Mouse (Mus musculus) midbrain, embryonic 15.5 days (tissue): ENCODE data around the gene Osgin1. TPM values are rescaled to one million over a fixed set of nuclear protein-coding genes. Genes with fewer than 3 reads are reported as not detected.

Experiments
- ATAC-seq: fragments of 200-750 bp; cut with Nextera tagmentation; replicated peaks from 2 replicates; pipeline ENCODE4 v1.8.0; 2017; ENCODE audit warnings: moderate TSS enrichment
- H3K27ac ChIP-seq: fragments of 300-500 bp; sonication (generic); 2 replicates; pipeline ENCODE4 v1.5.1; 2015; ENCODE audit warnings: mild to moderate bottlenecking, inconsistent platforms
- H3K27me3 ChIP-seq: fragments of 300-500 bp; sonication (generic); replicated peaks from 2 replicates; pipeline ENCODE4 v1.6.1; 2015; ENCODE audit warnings: inconsistent platforms
- H3K36me3 ChIP-seq: fragments of 300-500 bp; sonication (generic); replicated peaks from 2 replicates; pipeline ENCODE4 v1.6.1; 2015; ENCODE audit warnings: inconsistent platforms
- H3K4me1 ChIP-seq: fragments of 300-500 bp; sonication (generic); 2 replicates; pipeline ENCODE4 v1.6.1; 2015; ENCODE audit warnings: inconsistent platforms
- H3K4me2 ChIP-seq: fragments of 300-500 bp; sonication (generic); 2 replicates; pipeline ENCODE4 v1.6.1; 2015; ENCODE audit warnings: inconsistent platforms, mild to moderate bottlenecking, moderate library complexity
- H3K4me3 ChIP-seq: fragments of 300-500 bp; sonication (generic); 2 replicates; pipeline ENCODE4 v1.5.1; 2015; ENCODE audit warnings: mild to moderate bottlenecking, inconsistent platforms
- H3K9ac ChIP-seq: fragments of 300-500 bp; sonication (generic); 2 replicates; pipeline ENCODE4 v1.6.1; 2015; ENCODE audit warnings: mild to moderate bottlenecking, inconsistent platforms
- H3K9me3 ChIP-seq: fragments of 300-500 bp; sonication (generic); 2 replicates; pipeline ENCODE4 v1.6.1; 2016; ENCODE audit warnings: inconsistent platforms
- WGBS: fragments of 180-500 bp; shearing (Covaris S2); methylation state at CpG from one replicate; pipeline ENCODE4 v1.1.7; 2015; ENCODE audit warnings: mixed read lengths; 5-methylcytosine and 5-hydroxymethylcytosine counted together
- polyA plus RNA-seq: library from polyadenylated mRNA; unstranded; fragments of >200 nt; fragmentation: Nextera tagmentation; extraction: Ambion mirVana; gene quantifications from 2 replicates; pipeline ENCODE4 v1.2.1, GENCODE M21; 2015

Osgin1 gene
- polyA plus RNA-seq, 1 experiment from 2014 or later: 0.34 TPM

DNA sequence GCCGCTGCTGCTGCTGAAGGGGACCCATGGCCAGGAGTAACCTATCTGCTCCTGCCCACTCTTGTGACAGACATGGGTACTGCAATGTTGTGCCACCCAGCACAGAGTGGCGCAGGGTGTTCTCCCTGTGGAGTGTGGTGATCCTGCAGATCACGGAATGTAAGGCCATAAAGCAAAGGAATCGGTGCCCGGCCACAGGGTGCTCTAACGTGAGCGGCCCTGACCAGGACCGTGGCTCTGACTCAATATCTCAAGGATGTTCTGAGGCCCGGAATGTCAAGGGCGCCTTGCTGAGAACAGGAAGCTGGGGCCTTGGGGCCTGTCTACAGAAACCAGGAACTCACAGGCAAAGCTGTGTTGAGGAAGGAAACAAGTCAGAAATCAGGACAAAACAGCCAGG, 8.4 kb upstream of the Osgin1 start:
- Histone ChIP-seq H3K4me1 (peaks cover 4% of the 10 kb centered on the region; the same call in 1 of the 2 replicates), H3K4me2 (no peak overlapping the region), H3K27ac (no peak overlapping the region), H3K36me3 (no peaks in the 10 kb centered on the region), H3K9me3 (no peaks in the 10 kb centered on the region), H3K9ac (no peak overlapping the region), H3K27me3 (no peaks in the 10 kb centered on the region), H3K4me3 (no peak overlapping the region)
- WGBS: 85% methylated on average over 10 of the region's 10 CpGs
- ATAC-seq: no peak

DNA sequence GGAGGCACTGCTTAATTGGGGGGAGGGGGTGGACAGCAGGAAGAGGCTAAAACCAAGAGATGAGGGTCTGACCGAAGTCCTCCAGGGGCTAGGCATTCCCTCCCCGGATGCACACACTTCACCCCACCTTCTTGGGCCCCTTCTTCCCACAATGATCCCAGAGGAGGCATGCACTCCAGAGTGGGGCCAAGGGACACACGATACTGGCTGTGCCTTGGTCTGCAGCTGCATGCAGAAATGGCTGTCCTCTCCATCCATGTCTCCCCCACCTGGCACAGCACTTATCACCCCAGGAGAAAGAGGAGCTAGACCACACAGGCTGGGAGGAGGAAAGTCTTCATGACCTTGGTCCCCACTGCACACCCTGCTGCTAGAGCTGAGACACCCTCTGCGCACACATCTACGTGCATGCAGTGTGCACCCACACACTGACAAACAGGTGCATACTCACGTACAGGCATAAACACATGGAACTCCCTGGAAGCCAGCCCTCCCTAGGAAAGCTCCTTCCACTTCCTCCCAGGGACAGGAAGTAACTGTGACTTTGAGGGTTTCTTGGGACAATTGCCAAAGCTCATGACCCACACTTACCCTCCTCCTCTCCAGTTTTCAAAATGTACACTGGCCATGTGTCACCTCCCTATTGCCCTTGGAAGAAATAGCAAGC, 7.7 kb upstream of the Osgin1 start:
- no peak overlapping the region for H3K27ac ChIP-seq
- no peaks in the 10 kb centered on the region for H3K9me3 ChIP-seq
- WGBS: 86% methylated on average over 6 of the region's 6 CpGs
- ATAC-seq: no peak
- no peaks in the 10 kb centered on the region for H3K27me3 ChIP-seq
- H3K4me2 ChIP-seq: no peak overlapping the region
- no peak overlapping the region for H3K9ac ChIP-seq
- no peaks in the 10 kb centered on the region for H3K36me3 ChIP-seq
- peaks cover 4% of the 10 kb centered on the region; the same call in 1 of the 2 replicates for H3K4me1 ChIP-seq
- H3K4me3 ChIP-seq: no peak overlapping the region

DNA sequence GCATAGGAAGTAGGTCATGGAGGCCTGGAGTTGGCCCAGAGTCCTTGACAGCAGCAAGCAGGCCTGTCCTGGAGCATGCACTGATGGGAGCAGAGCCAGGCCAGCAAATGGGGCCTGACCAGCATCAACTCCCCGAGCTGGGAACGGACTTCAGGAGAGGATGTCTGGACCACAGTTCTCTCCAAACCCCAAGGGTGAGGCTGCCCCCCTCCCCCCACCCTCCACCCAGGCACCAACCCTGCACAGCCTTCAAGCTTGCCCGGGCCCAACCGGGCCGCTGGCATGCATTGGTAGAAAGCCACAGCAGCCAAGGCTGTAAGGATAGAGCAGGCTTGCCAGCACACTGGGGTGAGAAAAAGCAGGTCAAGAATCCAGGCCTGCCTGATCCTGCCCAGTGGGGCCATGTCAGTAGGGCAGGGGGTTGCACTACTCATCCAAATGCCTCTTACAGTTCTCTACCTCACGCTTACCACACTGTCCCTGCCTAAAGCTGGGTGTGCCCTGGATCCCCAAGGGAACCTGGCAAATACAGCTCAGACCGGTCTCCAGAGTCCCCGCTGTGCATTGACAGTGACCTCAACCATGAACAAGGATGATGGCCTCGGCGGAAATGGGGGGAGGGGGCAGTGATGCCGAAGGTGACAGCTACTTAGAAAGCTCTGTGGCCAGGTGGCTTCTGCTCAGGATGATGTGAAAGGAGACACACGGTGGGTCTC, 6.1 kb upstream of the Osgin1 start:
- H3K4me1 ChIP-seq: no peaks in the 10 kb centered on the region
- H3K9ac ChIP-seq: no peak overlapping the region
- 78% methylated on average over 12 of the region's 12 CpGs for WGBS
- no peak overlapping the region for H3K4me3 ChIP-seq
- H3K4me2 ChIP-seq: no peak overlapping the region
- ATAC-seq: no peak
- H3K27ac ChIP-seq: no peak overlapping the region
- H3K27me3 ChIP-seq: no peaks in the 10 kb centered on the region
- no peaks in the 10 kb centered on the region for H3K9me3 ChIP-seq
- H3K36me3 ChIP-seq: no peaks in the 10 kb centered on the region

DNA sequence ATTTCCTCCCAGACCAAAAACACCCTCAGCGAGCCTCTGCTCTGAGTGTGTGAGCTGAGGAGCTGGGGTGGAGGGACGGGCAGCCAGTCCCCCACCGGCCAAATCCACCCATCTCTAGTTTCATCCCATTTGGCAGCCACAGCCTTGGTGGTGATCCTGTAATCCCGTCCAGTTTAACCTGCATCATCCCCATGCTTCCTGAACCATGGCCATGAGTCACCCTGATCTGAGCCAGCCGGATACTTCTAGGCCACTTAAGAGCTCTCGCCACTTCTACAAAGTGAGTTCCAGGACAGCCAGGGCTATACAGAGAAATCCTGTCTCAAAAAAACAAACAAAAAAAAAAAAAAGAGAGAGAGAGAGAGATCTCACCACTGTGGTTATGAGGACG, 5.6 kb upstream of the Osgin1 start:
- no peaks in the 10 kb centered on the region for H3K36me3 ChIP-seq
- ATAC-seq: no peak
- no peak overlapping the region for H3K4me3 ChIP-seq
- WGBS: 76% methylated on average over 7 of the region's 7 CpGs
- no peaks in the 10 kb centered on the region for H3K9me3 ChIP-seq
- H3K27ac ChIP-seq: no peak overlapping the region
- H3K9ac ChIP-seq: no peak overlapping the region
- no peaks in the 10 kb centered on the region for H3K27me3 ChIP-seq
- H3K4me2 ChIP-seq: no peak overlapping the region
- H3K4me1 ChIP-seq: no peaks in the 10 kb centered on the region

DNA sequence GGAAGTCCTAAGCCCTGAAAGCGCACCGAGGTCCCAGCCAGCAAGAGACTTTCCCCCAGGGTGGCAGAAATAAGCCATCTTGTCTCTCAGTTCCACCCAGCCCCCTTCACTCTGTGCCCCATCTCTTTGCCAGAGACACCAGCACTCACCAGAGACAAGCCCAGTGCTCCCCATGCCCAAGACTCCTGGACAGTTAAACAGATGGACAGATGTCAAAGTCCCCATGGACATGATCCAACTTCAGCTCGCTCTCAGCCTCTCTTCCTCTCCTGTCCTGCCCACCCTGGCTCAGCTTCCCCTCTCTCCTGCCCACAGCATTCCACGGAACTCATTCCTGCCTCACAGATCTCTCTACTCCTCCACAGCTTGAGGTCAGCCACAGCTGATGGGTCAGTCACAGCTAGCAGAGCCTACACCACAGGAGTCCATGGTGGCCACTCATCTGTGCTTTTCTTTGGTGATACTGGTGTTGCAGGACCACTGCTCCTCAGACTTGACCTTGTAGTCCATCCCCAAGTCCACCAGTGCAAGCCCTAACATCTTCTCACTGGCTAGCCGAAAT, 5.1 kb upstream of the Osgin1 start:
- Histone ChIP-seq H3K36me3 (no peaks in the 10 kb centered on the region), H3K27me3 (no peaks in the 10 kb centered on the region), H3K27ac (no peak overlapping the region), H3K4me1 (no peaks in the 10 kb centered on the region), H3K4me3 (no peak overlapping the region), H3K9ac (no peak overlapping the region), H3K4me2 (no peak overlapping the region), H3K9me3 (no peaks in the 10 kb centered on the region)
- ATAC-seq: no peak
- WGBS: 79% methylated on average over 5 of the region's 5 CpGs

DNA sequence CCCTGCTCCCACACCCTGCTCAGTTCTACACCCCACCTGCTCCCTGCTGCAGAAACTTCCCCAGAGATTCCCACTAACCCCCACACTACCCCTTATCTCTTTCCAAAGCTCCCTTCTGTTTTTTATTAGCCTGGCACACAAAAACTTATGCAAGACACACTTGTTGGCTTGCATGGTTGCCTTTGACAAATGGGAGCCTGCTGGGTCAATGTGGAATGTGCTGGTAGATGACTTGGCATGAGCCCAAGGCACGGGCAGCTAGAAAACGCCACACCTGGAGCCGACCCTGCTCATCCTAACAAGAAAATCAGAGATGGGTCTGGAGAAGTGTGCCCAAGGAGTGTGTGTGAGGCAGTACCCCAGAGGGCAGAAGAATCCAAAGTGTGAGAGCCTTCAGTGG, 4.4 kb upstream of the Osgin1 start:
- no peak overlapping the region for H3K27ac ChIP-seq
- H3K4me2 ChIP-seq: no peak overlapping the region
- no peak for ATAC-seq
- H3K36me3 ChIP-seq: no peaks in the 10 kb centered on the region
- no peaks in the 10 kb centered on the region for H3K4me1 ChIP-seq
- no peak overlapping the region for H3K9ac ChIP-seq
- no peak overlapping the region for H3K4me3 ChIP-seq
- WGBS: 79% methylated on average over 3 of the region's 3 CpGs
- no peaks in the 10 kb centered on the region for H3K27me3 ChIP-seq
- no peaks in the 10 kb centered on the region for H3K9me3 ChIP-seq

DNA sequence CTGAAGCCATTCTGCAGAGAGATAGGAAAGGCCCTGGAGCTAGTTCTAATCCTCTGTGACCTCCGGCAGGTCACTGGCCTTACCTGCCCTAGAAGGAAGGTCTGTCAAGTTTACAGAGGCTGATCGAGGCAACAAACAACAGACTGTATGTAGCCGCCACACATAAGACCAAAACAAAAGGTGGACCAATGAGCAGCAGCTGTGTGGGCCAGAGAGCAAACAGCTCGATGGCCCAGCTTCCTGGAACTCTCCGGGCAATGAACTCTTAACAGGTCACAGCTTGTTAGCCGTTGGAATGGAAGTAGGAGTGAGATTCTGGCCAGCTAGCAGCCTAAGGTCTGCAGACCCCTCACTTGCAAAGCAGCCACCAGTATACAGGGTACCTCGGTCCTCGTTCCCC, 3.7 kb upstream of the Osgin1 start:
- Histone ChIP-seq H3K4me1 (no peaks in the 10 kb centered on the region), H3K9ac (no peak overlapping the region), H3K4me3 (no peak overlapping the region), H3K27ac (no peak overlapping the region), H3K27me3 (no peaks in the 10 kb centered on the region), H3K36me3 (no peaks in the 10 kb centered on the region), H3K9me3 (no peaks in the 10 kb centered on the region), H3K4me2 (no peak overlapping the region)
- no peak for ATAC-seq
- WGBS: 78% methylated on average over 8 of the region's 8 CpGs

DNA sequence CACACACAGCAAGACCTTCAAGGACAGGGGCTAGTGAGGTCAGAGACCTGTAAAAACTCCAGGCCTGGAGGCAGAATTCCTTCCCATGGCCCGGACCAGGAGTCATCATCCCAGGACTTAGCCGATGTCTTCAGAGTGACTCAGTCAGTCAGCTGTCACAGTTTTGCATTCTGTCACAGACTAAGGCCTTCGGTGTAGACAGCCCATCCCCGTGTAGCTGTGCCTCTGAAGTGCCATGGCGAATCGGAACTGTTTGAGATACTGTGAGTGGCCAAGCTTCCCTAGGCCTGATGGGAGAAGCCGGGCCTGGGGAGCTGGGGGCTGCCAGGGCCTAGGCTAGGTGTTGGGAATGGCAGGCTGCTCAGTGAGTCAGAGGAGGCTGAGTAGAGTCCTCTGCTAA, 3.2 kb upstream of the Osgin1 start:
- Histone ChIP-seq H3K4me3 (no peak overlapping the region), H3K4me1 (no peaks in the 10 kb centered on the region), H3K4me2 (no peak overlapping the region), H3K36me3 (no peaks in the 10 kb centered on the region), H3K9ac (no peak overlapping the region), H3K9me3 (no peaks in the 10 kb centered on the region), H3K27ac (no peak overlapping the region), H3K27me3 (no peaks in the 10 kb centered on the region)
- 91% methylated on average over 7 of the region's 7 CpGs for WGBS
- ATAC-seq: no peak

DNA sequence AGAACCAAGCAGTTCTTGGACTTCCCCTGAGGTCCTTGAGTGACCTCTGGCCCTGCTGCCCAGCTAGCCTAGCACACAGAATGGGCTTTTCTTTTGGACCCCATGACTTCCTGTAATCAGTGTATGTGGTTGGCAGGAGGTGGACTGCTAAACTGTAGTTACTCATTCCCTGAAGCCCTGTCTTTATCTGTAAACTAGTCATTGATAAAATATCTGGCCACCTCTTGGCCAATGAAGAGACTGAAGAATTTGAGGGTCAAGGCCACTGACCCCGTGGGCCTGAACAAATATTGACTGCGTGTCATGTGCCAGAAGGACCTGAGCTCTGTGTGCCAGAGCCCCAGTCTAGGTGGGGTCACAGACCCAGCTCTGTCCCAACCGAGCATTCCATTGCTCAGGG, 1.6 kb upstream of the Osgin1 start:
- no peaks in the 10 kb centered on the region for H3K27me3 ChIP-seq
- ATAC-seq: no peak
- H3K27ac ChIP-seq: no peak overlapping the region
- H3K4me3 ChIP-seq: no peak overlapping the region
- no peaks in the 10 kb centered on the region for H3K4me1 ChIP-seq
- H3K4me2 ChIP-seq: no peak overlapping the region
- WGBS: 54% methylated on average over 3 of the region's 3 CpGs
- H3K9me3 ChIP-seq: no peaks in the 10 kb centered on the region
- H3K36me3 ChIP-seq: no peaks in the 10 kb centered on the region
- no peak overlapping the region for H3K9ac ChIP-seq

DNA sequence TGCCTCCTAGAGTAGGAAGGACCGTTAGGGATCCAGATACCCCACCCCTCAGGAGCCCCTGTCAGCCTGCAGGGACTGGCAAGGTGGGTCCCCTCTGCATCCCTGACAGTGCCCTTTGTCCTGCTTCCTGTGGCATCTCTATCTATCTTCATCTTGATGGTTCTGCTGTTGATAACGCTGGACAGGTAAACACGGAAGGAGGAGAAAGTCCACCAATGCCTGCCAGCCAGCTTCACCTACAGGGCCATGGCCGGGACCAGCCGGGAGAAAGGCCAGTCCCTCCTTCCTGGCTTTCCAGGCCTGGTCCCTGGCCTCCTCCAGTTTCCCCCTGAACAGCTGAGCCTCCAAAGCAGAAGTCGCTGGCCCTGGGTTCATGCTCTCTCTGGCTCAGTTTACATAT, 645 bp downstream of the Osgin1 start:
- H3K4me3 ChIP-seq: no peak overlapping the region
- H3K9ac ChIP-seq: no peak overlapping the region
- 79% methylated on average over 6 of the region's 6 CpGs for WGBS
- H3K27me3 ChIP-seq: no peaks in the 10 kb centered on the region
- no peak overlapping the region for H3K4me2 ChIP-seq
- H3K9me3 ChIP-seq: no peaks in the 10 kb centered on the region
- no peaks in the 10 kb centered on the region for H3K4me1 ChIP-seq
- ATAC-seq: no peak
- no peaks in the 10 kb centered on the region for H3K36me3 ChIP-seq
- no peak overlapping the region for H3K27ac ChIP-seq

DNA sequence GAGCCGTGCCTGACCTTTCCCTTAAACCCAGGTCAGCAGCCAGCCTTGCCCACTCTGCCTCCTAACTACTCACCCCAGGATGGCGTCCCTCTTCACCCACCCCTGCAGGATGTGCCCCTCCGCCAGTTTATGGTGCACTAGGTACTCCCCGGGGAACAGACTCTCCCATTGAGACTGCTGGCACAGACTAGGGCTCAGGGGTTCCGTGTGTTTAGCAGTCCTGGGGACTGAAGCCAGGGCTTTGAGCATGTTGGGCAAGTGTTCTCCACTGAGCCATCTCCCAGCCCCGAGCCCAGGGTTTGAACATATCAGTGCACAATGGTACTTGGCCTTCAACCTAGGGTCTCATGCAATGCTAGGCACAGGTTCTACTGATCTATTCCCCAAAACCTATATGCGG, 1.6 kb downstream of the Osgin1 start:
- Histone ChIP-seq H3K27me3 (no peaks in the 10 kb centered on the region), H3K4me2 (no peak overlapping the region), H3K4me3 (no peak overlapping the region), H3K9ac (no peak overlapping the region), H3K36me3 (no peaks in the 10 kb centered on the region), H3K4me1 (no peaks in the 10 kb centered on the region; the same call in 1 of the 2 replicates), H3K9me3 (no peaks in the 10 kb centered on the region), H3K27ac (no peak overlapping the region)
- WGBS: 90% methylated on average over 7 of the region's 7 CpGs
- ATAC-seq: no peak

DNA sequence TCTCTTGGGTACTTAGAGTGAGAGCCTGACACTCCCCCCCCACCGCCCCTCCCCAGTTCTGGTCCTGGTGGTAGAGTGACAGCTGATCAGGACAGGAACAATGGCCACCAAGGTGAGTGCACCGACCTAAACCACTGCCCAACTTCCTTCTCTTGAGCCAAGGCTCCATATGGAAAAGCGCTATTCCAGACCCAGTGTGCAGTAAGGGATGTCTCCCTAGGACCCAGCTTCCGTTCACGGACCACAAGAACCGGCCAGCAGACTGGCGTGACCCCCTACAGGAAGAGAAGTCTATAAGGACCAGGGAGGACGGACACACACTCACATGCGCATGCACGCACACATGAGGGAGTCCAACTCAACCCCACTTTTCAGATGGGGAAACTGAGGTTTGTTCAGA, 2.4 kb downstream of the Osgin1 start:
- Histone ChIP-seq H3K27me3 (no peaks in the 10 kb centered on the region), H3K36me3 (no peaks in the 10 kb centered on the region), H3K9me3 (no peaks in the 10 kb centered on the region), H3K27ac (no peak overlapping the region), H3K4me3 (no peak overlapping the region), H3K4me1 (no peaks in the 10 kb centered on the region; the same call in 1 of the 2 replicates), H3K9ac (no peak overlapping the region), H3K4me2 (no peak overlapping the region)
- no peak for ATAC-seq
- WGBS: 88% methylated on average over 10 of the region's 10 CpGs

DNA sequence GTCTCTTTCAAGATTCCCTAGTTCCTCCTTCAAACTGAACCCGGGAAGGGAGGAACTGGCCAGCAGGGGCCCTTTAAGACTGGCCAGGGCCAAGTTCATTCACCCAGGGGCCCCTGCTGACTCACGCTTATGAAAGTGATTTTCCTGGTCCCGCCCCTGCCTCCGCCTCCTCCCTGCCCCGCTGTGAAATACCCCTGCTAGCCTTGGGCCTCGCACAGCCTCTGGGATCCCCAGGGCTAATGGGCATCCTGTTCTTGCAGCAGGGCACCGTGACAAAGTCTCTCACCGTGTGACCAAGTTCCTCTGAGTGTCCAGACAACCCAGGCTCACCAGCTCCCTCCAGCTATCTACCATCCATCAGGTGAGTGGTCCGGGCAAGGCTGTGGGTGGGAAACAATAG, 3.0 kb downstream of the Osgin1 start:
- Histone ChIP-seq H3K36me3 (no peaks in the 10 kb centered on the region), H3K27me3 (no peaks in the 10 kb centered on the region), H3K9ac (no peak overlapping the region), H3K4me2 (no peak overlapping the region), H3K4me3 (no peak overlapping the region), H3K4me1 (no peaks in the 10 kb centered on the region; the same call in 1 of the 2 replicates), H3K9me3 (no peaks in the 10 kb centered on the region), H3K27ac (no peak overlapping the region)
- 26% methylated on average over 9 of the region's 9 CpGs for WGBS
- ATAC-seq: no peak
